Mouse (Mus musculus) cerebellum, postnatal 4 days (tissue): ENCODE data around the gene Lipo2.
A peak's percentile ranks its signal among the peaks of the same experiment; 100 is the strongest.
"Not testable (repeated sequence)": the region's sequence is repeated elsewhere in the genome, so short reads cannot be mapped to it uniquely, and the experiment has no call there.

Source experiments
- DNase-seq, 2 experiments: peaks; one replicate each; pipeline ENCODE4 v3.0.0; 2022; ENCODE audit warnings: low spot score in 2 of 2, mixed read lengths in 1 of 2

Gene Lipo2

DNA sequence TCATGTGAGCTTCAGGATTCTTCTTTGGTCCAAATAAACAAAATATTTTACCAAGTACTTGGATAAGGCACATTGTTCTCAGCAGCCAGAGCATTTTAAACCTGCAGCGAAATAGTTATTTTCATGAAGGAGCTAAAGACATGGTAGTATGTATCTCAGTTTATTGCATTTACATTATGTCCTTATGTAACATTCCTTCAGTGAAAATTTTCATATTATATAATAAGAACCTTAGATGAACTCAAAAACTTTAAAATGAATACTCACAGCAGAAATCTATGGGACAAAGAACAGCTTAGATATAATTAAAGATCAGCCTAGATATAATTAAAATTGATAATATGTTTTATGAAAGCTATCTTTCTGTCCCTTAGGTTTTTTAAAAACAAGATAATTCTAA, at the start of gene Lipo2:
Gene Lipo2 (minus strand): TSS at position 101 of the 400 bp plus-strand sequence.
- not testable (repeated sequence) for DNase-seq

DNA sequence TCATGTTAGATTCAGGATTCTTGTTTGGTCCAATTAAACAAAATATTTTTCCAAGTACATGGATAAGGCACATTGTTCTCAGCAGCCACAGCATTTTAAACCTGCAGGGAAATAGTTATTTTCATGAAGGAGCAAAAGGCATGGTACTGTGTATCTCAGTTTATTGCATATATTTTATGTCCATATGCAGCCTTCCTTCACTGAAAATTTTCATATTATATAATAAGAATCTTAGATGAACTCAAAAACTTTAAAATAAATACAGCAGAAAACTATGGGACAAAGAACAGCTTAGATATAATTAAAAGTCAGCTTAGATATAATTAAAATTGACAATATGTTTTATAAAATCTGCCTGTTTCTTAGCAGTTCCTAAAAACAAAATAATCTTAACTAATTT, 36.2 kb upstream of the Lipo2 start, which contains the start of gene Lipo1:
Gene Lipo1 (minus strand): TSS at position 101 of the 400 bp plus-strand sequence.
- not testable (repeated sequence) for DNase-seq

DNA sequence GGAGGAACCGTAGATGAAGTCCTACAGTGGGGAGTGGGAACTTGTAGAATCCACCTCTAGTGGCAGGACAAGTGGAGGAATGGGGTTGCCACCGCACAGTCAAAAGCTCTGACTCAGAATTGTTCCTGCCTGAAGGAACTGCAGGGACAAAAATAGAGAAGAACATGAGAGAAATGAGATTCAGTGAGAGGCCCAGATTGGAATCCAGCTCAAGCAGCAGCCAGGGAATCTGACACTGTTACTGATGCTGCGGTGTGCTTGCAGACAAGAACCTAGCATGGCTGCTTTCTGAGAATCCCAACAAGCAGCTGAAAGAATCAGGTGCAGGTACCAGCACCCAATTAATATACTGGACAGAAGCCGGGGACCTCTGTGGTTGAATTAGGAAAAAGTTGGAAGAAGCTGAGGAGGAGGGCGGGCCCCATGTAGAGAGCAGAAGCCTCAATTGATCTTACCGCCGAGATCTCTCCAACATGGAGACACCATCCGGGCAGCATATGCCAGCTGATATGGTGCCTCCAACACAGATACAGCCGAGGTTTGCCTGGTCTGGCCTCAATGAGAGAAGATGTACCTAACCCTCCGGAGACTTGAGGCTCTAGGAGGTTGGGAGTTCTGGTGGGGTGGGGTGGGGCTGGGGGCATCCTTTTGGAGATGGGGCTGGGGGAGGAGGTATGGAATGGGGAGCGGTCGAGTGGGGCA, 35.6 kb upstream of the Lipo2 start:
- no peak for DNase-seq

DNA sequence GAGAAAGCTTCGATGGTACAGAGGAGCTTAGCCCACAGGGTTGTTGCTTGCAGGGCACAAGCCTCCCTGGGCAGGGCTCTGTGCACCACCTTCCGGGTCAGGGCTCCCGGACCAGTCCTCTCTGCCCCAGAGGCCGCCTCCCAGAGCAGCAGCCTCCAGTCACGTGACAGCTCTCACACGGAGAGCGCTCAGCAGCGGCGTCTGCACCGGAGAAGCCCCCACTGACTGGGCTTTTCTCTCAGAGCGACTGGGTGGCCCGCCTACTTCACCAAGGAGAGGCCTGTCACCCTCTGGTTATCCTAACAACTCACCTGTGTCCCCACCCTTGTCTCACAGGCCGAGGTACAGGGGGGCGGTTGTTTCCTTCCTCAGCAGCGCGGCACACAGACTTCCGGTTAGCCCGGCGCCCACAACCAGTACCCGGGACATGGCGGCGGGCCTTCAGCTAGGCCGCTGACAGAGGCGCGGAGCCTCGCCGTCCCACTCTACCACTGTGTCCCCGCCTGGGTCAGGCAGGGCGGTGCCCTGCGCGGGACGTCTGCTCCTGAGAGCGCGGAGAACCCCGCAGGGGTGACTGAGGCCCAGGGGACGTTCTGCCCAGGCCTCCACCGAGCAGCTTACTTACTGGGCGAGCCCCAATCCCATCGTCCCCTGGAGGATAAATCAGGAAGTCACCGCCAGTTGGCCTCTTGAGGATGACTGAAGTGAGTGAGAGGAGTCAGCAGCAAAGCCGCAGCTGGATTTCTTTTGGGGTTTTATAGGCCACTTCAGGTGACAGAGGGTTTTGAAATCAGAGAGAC, 10.3 kb upstream of the Lipo2 start, which contains the start of gene Lipo3:
Gene Lipo3 (minus strand): TSS at position 665 of the 800 bp plus-strand sequence.
- peak; percentile 19 to 20 for DNase-seq
